Mouse (Mus musculus): ENCODE measurements at regions not wholly inside any gene's neighbourhood (a gene's known extent, or its start where the extent isn't known, plus 50 kb on each side); places are given as distances from the start of the nearest gene placed in this dataset.

- DNase-seq (ENCODE audit: low read depth, low spot score) = no peak
Measured at GRCm38 (mm10) chr2:166273312-166274015, 118.0 kb upstream of the Sulf2 start.

- DNase-seq (ENCODE audit: low read depth, low spot score) = no peak
Measured at GRCm38 (mm10) chr2:166272841-166273240, 117.4 kb upstream of the Sulf2 start.

- DNase-seq (ENCODE audit: low read depth, low spot score) = no peak
Measured at GRCm38 (mm10) chr2:166272190-166272543, 116.7 kb upstream of the Sulf2 start.

- no peak for DNase-seq (ENCODE audit: low read depth, low spot score)
Measured at GRCm38 (mm10) chr2:166271373-166272189, 116.1 kb upstream of the Sulf2 start.

- DNase-seq (ENCODE audit: low read depth, low spot score) = no peak
Measured at GRCm38 (mm10) chr2:166270007-166270406, 114.5 kb upstream of the Sulf2 start.

- no peak for DNase-seq (ENCODE audit: low read depth, low spot score)
Measured at GRCm38 (mm10) chr2:166266915-166267314, 111.5 kb upstream of the Sulf2 start.

- no peak for DNase-seq (ENCODE audit: low read depth, low spot score)
Measured at GRCm38 (mm10) chr2:166266507-166266906, 111.0 kb upstream of the Sulf2 start.

GRCm38 (mm10) chr2:166264756-166265155 lies 109.3 kb upstream of the Sulf2 start:
- DNase-seq (ENCODE audit: low read depth, low spot score) = no peak

GRCm38 (mm10) chr2:166261799-166262198 lies 106.3 kb upstream of the Sulf2 start:
- DNase-seq (ENCODE audit: low read depth, low spot score) = no peak

- DNase-seq (ENCODE audit: low read depth, low spot score) = no peak
Measured at GRCm38 (mm10) chr2:166261065-166261464, 105.6 kb upstream of the Sulf2 start.

- DNase-seq (ENCODE audit: low read depth, low spot score) = no peak
Measured at GRCm38 (mm10) chr2:166258771-166259180, 103.3 kb upstream of the Sulf2 start.

GRCm38 (mm10) chr2:166257666-166258065 lies 102.2 kb upstream of the Sulf2 start:
- no peak for DNase-seq (ENCODE audit: low read depth, low spot score)

GRCm38 (mm10) chr2:166256193-166256592 lies 100.7 kb upstream of the Sulf2 start:
- no peak for DNase-seq (ENCODE audit: low read depth, low spot score)

GRCm38 (mm10) chr2:166254581-166254980 lies 99.1 kb upstream of the Sulf2 start:
- DNase-seq (ENCODE audit: low read depth, low spot score) = no peak

- no peak for DNase-seq (ENCODE audit: low read depth, low spot score)
Measured at GRCm38 (mm10) chr2:166252107-166252506, 96.6 kb upstream of the Sulf2 start.

- no peak for DNase-seq (ENCODE audit: low read depth, low spot score)
Measured at GRCm38 (mm10) chr2:166251421-166251820, 96.0 kb upstream of the Sulf2 start.

- DNase-seq (ENCODE audit: low read depth, low spot score) = no peak
Measured at GRCm38 (mm10) chr2:166250571-166250970, 95.1 kb upstream of the Sulf2 start.

- no peak for DNase-seq (ENCODE audit: low read depth, low spot score)
Measured at GRCm38 (mm10) chr2:166249338-166249950, 94.0 kb upstream of the Sulf2 start.

GRCm38 (mm10) chr2:166246401-166247189 lies 91.1 kb upstream of the Sulf2 start:
- no peak for DNase-seq (ENCODE audit: low read depth, low spot score)

GRCm38 (mm10) chr2:166245219-166245618 lies 89.8 kb upstream of the Sulf2 start:
- DNase-seq (ENCODE audit: low read depth, low spot score) = no peak

GRCm38 (mm10) chr2:166242786-166243521 lies 87.5 kb upstream of the Sulf2 start:
- DNase-seq (ENCODE audit: low read depth, low spot score) = no peak
